Mouse (Mus musculus): ENCODE data around the gene Vps33a.
A peak's percentile ranks its signal among the peaks of the same experiment; 100 is the strongest.

Gene Vps33a

DNA sequence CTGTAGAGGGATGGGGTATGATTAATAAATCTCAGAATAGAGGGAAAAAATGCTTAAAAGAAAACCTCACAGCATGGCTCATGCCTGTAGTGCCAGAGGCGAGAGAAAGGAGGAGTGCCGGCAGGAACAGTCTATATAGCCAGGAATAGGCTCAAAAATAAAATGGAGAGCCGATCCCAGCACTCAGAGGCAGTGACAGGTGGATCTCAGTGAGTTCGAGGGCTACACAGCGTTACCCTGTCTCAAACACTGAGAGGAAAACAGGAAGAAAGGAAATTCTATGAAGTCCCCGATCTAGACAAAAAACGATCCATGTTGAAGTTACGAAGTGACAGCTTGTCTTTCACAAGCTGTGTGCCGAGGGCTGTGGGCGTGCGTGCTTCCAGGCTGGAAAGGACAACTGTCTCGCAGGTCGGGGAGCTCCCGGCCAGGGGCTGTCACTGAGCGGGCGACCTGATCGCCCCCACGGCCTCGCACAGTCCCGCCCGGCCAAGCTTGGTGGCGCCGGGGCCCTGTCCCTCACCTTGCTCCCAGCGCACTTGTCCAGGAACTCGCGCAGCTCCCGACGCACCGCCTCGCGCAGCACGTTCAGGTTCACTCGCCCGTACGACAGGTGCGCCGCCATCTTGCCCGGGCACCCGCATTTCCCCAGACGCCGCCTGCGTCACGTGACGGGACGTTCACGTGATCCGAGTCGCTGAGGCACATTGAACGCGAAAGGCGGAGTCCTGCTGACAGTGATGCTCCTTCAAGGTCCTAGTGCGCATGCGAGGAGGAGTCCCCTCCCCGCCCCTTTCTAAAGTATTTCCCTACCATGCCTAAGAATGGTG, at the start of gene Vps33a:
TSS of gene Vps33a (minus strand) at position 682 of the 830 bp plus-strand sequence.
- DNase-seq = peak; percentile 97

DNA sequence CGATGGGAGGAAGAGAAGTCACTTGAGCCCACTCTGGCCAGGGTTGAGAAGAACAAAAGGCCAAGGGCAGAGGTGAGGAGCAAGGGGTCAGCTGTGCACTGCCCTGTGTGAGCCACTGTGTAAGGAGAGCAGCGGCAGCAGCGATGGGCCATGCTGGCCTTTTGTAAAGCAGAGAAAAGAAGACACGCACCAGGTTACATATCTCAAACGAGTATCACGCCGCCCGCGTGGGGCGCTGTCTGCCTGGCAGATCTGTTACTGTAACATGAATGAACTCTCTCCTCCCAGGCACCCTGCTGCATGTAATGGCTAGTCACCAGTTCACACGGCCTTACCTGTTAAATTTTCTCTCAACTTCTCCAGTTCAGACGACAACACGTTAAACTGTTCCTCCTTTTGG, 49.6 kb upstream of the Vps33a start:
- DNase-seq = no peak

DNA sequence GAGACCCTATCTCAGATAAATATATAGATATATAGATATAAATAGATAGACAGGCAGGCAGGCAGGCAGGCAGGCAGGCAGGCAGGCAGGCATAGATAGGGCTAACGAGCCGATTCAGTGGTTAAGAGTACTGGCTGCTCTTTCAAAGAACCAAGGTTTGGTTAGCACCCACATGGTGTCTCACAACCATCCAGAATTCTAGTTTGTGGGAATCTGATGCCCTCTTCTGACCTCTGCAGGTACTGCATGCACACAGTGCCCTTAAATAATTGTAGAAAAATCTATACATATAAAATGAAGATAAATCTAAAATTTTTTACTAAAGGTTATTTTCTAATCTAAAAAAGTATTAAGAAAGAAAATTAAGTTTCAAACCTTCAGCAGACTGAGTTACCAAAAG, 45.7 kb upstream of the Vps33a start:
- DNase-seq = peak; percentile 55

DNA sequence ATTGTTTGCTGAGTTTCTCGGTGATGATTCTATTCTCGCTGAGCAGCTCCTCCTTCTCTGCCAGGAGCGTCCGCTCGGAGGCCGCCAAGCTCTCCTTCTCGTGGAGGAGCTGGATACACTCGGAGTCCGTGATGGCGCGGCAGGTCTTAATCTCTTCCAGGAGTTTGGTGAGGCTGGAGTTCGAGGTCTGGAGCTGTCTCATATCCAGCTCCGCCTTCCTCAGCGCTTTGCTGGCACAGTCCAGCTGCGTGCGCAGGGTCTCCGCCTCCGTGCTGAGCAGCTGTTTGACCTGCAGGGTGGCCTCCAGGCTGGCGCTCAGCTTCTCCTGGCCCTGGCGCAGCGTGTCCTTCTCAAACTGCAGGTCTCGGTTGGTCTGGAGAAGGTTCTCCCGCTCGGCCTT, 41.4 kb upstream of the Vps33a start:
- DNase-seq = no peak

DNA sequence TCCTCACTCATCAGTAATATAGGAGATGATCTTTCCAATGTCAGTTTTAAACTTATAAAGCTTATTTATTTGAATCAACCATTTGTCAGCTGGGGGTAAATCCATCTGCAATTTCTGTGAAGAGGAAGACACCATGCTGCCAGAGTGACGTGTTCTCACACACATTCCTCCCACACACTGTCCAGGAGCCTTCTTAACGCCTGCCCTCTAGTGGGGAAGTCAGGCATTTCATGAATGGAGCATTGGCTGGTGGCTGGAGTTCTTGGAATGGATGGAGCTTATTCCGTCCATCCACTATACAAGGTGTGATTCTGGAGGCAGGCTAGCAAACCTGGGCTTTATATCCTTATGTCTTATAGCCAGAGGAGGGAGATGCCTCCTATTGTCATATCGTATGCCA, 37.0 kb upstream of the Vps33a start:
- peak; percentile 59 for DNase-seq

DNA sequence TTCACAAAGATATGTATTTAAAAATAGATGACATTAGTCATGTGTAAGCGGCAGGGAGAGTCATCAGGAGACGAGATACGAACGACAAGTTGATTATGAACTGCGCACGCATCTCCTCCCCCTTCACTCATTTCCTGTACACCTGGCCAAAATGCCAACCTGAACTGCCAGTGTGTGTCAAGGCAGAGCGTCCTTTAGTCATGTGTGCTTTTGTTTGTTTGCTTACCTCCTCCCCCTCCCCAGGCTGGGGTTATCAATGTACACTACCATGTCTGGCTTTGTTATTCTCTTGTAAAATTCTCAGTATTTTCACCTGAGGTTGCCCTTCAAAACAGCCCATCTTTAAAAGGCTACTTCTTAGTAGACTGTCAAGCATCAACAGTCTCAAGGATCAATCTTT, 36.6 kb upstream of the Vps33a start:
- DNase-seq = no peak

DNA sequence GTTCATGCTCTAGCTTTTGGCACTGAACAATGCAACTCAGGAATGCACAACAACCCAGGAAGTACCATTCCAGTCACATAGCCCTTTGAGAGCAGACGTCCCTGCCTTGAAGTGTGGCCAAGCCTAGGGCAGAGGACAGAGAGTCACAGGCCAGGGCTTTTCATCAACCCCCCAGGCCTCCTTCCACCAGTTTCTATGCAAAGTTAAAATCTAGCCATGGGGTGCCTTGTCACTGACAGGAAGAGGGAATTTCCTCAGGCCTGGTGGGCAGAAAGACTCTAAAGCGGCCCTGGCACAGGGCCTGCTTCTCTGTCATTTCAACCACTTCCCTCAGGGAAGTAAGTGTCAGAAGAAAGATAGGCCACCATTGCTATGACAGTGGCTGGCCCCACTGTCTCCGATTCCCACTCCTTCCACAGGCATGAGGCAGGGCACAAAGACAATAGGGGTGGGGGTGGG, 34.4 kb upstream of the Vps33a start:
- DNase-seq = no peak

DNA sequence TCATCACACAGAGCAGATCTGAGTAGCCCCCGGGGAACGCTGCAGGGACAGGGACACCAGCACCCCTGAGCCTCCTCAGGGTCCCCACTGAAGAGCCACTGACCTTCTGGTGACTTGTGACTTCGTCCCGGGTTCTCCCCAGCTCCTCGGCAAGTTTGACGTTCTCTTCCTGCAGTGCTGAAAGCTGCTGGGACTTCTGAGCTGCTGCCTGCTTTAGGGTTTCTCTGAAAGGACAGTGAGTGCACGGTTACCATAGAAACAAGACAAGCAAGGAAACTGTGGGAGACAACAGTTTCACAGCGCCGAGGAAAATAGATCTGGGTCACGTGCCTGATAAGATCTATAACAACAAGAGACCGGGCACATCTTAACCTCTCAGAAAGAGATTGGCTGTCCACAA, 30.7 kb upstream of the Vps33a start:
- no peak for DNase-seq

DNA sequence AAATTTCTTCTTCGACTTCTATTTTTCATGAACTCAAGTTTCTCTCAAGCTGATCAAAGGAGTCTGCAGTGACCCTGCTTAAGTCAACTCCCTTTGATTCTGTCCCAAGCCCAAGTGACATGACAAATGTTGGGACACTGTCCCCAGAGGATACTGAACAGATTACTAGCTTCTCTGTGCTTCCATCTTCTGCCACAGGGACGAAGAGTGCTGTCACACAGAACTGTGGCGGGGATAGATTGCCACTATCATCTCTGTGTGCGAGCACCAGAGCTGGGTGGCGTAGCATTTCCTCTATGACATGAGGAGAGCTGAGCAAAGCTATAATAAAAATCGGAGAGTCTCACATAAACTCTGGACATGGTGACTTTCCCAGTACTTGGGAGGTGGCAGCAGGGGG, 29.3 kb upstream of the Vps33a start:
- no peak for DNase-seq

DNA sequence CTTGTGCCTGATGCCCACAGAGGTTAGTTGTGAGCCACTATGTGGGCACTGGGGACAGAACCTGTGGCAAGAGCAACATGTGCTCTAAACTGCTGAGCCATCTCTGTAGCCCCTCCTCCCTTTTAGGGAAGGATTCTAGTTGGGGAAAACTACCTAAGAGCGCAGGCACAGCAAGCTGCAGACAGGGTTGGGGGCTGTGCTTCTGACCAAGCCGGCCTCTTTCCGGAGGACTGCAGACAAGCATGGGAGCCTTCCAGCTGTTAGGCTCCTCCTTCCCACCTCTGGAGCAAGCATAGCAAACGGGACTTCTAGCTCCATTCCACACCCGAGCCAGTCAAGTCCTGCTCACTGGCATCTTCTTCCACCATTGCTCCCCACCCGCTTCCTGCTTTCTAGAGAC, 26.5 kb upstream of the Vps33a start:
- DNase-seq = no peak

DNA sequence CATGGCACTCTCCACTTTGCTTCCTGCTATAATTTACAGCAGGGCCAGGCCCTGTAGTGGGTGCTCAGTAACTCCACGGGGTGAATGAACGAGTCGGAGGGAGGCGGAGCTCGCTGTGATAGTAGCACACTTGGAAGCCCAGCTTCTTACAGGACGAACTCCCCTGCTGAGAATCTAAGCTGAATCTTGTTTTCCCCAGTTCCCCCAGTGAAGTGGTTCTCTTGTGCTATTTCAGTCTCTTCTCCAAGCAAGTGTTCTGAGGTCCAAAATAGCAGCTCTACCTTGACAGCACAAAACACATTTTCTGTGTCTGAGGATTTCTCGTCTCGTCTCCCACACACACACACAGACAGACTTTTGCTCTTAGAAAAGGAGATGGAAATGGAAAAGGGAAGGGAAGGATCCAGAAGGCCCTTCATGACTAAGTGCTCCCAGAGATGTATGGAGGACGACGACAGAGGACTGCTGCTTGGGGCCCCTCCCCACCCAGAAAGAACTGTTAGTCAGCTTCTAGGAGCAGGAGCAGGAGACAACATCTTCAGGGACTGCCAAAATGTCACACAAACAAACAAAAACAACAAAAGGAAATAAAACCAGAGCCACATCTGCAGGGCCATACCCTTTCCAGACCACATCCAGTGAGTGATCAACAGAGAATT, 20.9 kb upstream of the Vps33a start:
- no peak for DNase-seq

DNA sequence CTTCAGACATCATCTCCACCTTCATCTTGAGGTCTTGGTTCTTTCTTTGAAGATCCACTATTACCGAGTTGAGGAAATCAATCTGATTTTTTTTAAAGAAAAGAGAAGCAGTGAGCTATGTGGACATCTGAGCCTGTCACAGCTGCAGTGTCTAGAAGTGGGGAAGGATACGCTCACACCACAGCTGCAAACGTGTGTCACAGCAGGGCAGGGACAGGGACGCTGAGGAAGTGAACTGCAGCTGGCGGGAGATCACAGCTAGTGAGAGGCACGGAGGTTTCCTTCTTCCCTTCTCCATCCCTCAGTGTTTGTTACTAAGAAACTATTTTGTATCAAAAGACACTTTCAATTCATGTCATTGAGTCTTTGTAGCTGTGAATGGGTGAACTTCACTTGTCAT, 7.2 kb upstream of the Vps33a start:
- DNase-seq = no peak

DNA sequence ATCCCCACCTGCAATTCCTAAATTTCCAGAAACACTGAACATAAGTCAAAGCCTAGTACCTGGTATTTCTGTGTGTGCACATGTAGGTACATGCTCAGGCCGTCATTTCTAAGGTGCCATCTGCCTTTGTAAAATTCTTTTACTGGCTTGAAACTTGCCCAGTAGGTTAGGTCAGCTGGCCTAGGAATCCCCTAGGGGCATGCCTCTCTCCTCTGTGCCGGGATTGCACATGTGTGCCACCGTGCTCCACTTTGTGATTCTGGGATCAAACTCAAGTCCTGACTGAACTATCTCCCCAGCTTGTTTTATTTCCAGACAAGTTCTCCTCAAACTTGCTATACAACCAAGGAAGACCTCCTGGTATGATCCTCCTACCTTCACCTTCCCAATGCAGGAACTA, 3.9 kb upstream of the Vps33a start:
- no peak for DNase-seq

DNA sequence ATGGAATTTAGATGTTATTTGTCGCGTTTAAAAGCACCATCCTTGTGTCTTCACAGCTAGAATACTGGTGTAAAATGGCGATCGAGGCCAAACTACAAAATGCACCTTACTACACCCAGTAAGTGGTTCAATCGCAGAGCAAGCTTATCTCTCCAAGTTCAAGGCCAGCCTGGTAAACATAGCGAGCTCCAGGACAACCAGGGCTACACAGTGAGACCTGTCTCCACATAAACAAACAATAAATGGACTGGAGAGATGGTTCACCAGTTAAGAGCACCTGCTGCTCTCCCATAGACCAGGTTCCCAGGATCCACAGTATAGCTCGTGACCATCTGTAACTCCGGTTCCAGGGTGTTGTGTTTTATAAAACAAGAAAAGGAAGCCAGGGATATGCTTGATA, 524 bp upstream of the Vps33a start:
- no peak for DNase-seq

DNA sequence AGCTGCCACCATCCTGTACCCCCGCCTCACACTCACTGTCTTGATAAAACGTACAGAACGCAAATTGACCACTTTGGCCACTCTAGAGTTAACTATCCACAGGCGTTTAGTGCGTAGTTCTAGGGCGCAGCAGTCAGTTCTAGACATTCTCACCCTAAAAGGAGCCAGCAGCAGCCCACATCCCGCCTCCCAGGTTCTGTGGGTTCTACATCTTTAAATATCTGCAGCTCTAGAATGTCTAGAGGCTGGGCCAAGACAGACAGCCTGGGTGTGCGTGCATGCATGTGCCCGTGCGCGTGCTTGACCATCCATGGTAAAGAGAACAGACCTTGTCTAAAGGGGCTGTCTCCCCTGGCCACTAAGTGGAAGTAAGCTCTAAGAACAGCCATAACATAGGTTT, 11.7 kb downstream of the Vps33a start:
- DNase-seq = no peak

DNA sequence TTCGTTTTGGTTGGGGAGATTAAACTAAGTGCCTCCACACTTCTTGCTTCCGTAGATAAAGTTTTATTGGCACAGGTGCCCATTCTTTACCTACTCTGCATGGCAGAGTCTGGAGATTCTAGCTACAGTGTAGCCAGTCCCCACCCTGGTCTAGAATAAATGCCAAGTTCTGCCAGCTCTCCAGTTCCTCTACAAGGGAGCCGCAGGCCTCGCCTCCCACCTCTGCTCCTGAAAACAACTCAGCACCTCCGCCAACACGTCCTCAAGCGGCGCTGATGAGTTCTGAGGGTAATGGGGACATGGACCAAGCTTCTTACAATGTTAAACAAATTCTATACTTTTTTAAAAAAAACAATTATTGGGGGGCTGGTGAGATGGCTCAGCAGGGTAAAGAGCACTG, 13.2 kb downstream of the Vps33a start:
- no peak for DNase-seq

DNA sequence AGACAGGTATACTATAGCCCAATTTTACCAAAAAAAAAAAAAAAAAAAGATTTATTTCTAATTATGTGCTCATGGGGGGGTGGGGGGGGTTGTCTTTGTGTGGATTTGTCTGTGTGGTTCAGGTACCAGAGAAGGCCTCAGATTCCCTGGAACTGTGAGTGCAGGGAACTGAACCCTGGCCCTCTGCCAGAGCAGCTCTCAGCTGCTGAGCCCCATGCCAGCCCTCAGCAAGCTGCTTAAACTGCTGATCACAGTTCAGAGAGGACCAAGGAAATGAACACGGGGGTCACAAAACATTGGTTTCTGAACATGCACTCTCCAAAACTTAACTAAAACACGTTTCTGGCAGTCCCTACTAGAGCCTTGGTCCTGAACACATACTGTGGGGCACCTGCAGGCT, 16.4 kb downstream of the Vps33a start:
- no peak for DNase-seq

DNA sequence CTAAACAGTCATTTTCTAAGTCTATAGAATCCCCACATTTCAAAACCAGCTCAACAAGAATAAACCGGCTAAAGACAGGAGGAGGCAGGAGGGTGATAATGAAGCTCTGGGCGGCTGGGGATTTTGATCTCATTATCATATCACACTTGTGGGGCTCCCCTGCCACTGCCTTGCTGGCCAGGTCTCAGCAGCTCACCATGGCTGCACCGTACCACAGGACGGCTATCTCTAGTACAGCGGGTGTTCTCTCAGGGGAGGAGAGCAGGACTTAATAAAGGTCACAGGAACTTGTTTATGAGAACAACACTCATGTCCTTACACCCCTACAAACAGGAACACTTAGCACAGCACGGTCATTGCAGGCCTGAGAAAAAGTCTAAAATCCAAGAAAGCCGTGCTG, 17.1 kb downstream of the Vps33a start:
- DNase-seq = no peak

DNA sequence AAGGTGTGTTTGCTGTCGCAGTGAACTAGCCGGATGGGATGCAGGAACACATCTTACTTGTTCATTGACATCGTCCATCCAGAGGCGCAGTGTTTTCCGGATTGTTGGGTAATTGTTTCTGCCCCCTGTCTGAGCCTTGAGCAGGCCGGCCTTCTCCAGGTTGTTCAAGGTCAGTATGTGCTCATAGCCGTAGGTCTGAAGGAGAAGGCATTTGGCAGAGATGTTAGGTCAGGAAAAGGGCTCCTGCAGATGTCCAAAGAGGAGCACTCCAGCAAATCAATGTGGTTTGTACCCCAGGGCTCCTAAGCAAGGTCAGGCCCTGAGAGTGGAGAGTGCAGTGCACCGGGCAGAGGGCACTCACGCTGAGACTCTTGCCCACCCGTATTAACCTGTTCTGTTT, 39.0 kb downstream of the Vps33a start:
- DNase-seq = no peak

DNA sequence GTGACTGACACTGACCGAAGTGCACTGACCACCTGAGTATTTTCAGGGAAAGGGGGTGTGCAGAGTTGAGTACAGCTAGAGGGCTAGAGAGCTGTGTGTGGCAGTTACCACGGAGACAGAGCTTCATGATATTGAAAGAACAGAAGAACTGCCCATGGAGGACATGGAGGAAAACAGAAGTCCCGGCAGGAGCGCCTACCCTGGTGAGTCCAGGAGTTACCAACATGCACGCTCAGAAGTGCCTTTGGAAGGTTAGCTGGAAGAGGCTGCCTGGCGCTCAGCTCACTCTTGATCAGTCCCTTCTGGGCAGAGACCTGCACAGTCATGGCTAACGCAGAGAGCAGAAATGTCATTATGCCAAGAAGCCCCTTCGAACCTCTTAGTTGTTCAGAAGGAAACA, 42.8 kb downstream of the Vps33a start:
- no peak for DNase-seq

DNA sequence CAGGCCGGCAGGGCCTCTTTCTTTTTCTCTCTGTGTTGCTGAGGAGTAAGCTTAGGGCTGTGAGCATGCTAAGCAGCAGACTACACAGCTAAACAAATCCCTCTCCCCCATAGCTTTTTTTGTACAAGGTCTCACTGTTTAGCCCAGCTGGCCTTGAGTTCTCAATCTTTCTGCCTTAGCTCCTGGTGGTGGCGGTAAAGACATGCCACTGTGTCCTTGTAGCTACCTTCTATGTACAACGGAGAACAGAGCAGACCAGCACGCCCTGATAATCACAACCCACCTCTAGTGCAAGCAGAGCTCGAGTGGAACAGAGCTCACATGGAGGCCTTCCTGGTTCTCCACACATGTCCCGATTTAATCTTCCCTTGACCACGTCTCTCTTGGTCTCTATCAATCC, 44.2 kb downstream of the Vps33a start:
- DNase-seq = no peak

DNA sequence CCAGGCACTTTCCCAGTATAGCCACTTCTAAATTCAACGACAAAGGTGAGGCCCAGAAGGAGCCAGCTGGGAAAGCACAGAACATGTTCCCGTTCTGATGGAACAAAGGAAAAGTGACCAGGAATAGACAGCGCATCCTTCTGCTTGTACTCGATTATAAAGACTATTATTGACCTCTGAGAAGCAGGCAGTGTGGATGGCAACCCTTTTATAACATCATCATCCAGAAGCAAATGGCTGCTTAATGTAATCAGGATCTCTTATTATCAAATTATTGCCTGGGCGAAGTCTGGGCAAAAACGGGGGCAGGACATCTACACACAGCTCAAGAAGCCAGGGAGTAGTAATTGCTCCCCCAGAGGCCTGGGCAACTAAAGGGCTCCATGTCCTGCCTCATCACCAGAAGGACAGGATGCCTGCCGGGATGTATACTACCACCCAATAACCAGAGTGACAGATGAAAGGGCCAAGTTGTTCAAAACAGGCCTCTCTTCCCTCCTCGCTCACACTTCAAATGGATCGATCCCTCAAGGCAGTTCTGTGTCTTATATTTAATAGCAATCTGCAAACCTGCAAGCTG, 46.8 kb downstream of the Vps33a start:
- no peak for DNase-seq

DNA sequence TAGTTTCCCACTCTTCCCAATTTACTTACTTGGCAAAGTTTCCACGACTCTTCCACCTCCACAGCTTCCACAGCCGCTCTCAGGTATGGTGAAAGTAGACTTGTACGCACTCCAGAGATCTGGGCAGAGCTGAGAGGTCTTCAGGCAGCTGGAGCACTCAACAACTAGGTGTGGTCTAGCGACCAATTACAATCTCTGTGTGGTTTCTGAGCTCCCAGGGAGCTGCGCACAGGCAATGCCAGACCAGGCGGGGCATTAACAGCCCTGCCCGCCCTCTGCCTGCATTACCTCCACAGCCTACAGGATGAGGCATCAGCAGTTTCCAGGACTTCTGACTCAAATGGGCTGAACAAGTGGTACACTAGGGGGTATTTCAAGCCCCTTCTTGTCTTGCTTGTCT, 47.6 kb downstream of the Vps33a start, which contains the start of gene Gm49027:
TSS of gene Gm49027 (minus strand) at position 208 of the 400 bp plus-strand sequence.
- no peak for DNase-seq

DNA sequence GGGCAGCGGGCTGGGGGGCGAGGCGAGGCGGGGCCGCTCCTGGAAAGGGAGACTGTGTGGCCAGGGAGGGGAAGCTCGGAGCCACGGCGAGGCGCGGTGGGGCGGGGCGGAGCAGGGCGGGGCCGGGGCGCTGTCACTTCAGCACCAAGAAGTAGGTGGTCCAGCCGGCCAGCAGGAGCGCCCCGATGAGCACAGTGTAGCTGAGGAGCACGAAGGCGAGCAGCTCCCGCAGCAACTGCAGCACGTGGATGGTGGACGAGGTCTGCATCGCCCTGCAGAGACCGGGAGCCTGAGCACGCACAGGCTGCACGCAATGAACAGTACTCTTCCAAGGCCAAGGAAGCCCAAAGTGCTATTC, 48.5 kb downstream of the Vps33a start:
- no peak for DNase-seq

All from thymus, postnatal 25 days (tissue).